Comparison of ENCODE assay signal across 27 mouse cellular contexts in the genomic region with DNA sequence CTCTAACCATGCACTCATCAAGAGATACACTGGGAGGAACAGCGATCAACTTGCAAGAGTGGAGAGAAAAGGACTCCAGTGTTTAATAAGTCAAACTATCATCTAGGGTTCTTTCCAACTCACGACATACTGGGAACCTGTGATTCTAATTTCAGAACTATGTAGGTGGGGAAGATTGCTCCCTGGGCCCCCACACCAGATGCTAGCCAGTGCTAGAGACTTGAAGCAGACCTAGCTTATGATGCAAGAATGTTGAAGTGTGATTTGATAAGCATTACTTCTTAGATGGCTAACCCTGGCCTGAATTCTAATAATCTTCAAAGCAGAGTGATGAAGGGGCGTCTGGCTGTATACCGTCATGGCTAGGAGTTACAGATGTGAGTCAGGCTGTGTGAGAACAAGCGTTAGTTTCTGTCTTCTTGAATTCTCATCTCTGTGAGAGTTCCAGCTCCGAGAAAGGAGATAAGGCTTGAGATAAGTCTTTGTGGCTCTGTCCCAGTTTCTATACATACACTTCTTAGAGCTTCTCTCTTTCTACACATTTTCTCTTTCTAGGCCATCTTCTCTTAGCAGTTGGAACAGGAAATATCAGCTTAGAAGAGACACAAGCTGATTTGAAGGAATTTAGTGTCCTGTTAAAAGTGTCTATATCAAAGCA. TPM values are rescaled to one million over a fixed set of nuclear protein-coding genes. Genes with fewer than 3 reads are reported as not detected.
DNase-seq lines count a peak whose midpoint lies in the region; ATAC-seq and TF ChIP-seq lines count a peak whose summit lies in the region.
"Had no signal": no experiment of that assay in that cellular context is flagged by ENCODE, and none has a peak within 500 bp of the region (broad histone marks: within the 10 kb centered on the region; RNA-seq: fewer than 3 reads in every experiment).

No protein-coding gene starts in this region.

- H3K27ac ChIP-seq in limb, embryonic 11.5 days (replicated peaks; ENCODE audit: low read depth, low read length), result no peak overlapping the region
- H3K27ac ChIP-seq in limb, embryonic 10.5 days, result no peak overlapping the region
- peak overlapping the region; percentile 77 for H3K27ac ChIP-seq in cortical plate, adult 2 months (ENCODE audit: insufficient read depth, low read length)
- H3K27ac ChIP-seq: forebrain, embryonic 10.5 days; hindbrain, postnatal 0 days; kidney, embryonic 15.5 days; liver, embryonic 13.5 days; midbrain, embryonic 12.5 days; neural tube, embryonic 15.5 days had no signal

- no peaks in the 10 kb centered on the region for H3K4me1 ChIP-seq in limb, embryonic 11.5 days (ENCODE audit: control insufficient read depth, insufficient read depth, low read length)
- H3K4me1 ChIP-seq in limb, embryonic 10.5 days, result no peaks in the 10 kb centered on the region
- H3K4me1 ChIP-seq in cortical plate, adult 2 months (ENCODE audit: control insufficient read depth, insufficient read depth, low read length), result no peaks in the 10 kb centered on the region; the same call in 1 of the 2 replicates
- H3K4me1 ChIP-seq: forebrain, embryonic 10.5 days; kidney, embryonic 15.5 days; liver, embryonic 13.5 days; midbrain, embryonic 12.5 days; neural tube, embryonic 15.5 days had no signal

- no peaks in the 10 kb centered on the region for H3K36me3 ChIP-seq in limb, embryonic 11.5 days (ENCODE audit: control insufficient read depth, insufficient read depth, low read length)
- no peaks in the 10 kb centered on the region for H3K36me3 ChIP-seq in limb, embryonic 10.5 days
- H3K36me3 ChIP-seq: forebrain, embryonic 10.5 days; heart, embryonic 12.5 days; kidney, embryonic 15.5 days; liver, embryonic 13.5 days; midbrain, embryonic 12.5 days; neural tube, embryonic 15.5 days had no signal

- DNase-seq in layer of hippocampus, adult 11-12 months (ENCODE audit: low spot score), result peak; percentile 8
- DNase-seq in layer of hippocampus, postnatal 14 days (ENCODE audit: low spot score in 2 of 2), result no peak
- DNase-seq in limb, embryonic 11.5 days (ENCODE audit: low spot score), result no peak
- DNase-seq in limb, embryonic 10.5 days (ENCODE audit: low spot score), result no peak
- DNase-seq in telencephalon, adult 2 months (ENCODE audit: low read depth, low spot score), result peak; percentile 79
- DNase-seq in kidney, adult 8-10 months, result no peak
- DNase-seq: adrenal gland, postnatal 25 days; cerebellum, adult 9-10 months; heart, adult 11 months; heart, postnatal 14 days; kidney, postnatal 36 days; layer of hippocampus, postnatal 36 days; liver, embryonic 13.5 days; lung, adult 2 months; lung, postnatal 14 days; thymus, adult 2 months; thymus, postnatal 4 days had no signal

- TF ChIP-seq CTCF in cortical plate, adult 2 months (IDR thresholded peaks at IDR 0.05; ENCODE audit: extremely low read depth, insufficient read depth, low read length), result no peak

- 71% methylated on average over 6 of the region's 6 CpGs for WGBS in limb, embryonic 11.5 days
- WGBS in limb, embryonic 10.5 days, result 72% methylated on average over 6 of the region's 6 CpGs

- H3K27me3 ChIP-seq in limb, embryonic 11.5 days (ENCODE audit: control insufficient read depth, insufficient read depth, low read length), result no peaks in the 10 kb centered on the region
- H3K27me3 ChIP-seq in limb, embryonic 10.5 days (ENCODE audit: low read depth, poor library complexity, severe bottlenecking), result no peaks in the 10 kb centered on the region
- H3K27me3 ChIP-seq: heart, embryonic 12.5 days; kidney, embryonic 15.5 days; liver, embryonic 13.5 days; midbrain, embryonic 12.5 days; neural tube, embryonic 15.5 days had no signal

- H3K4me3 ChIP-seq in limb, embryonic 11.5 days (ENCODE audit: low read depth, low read length), result no peak overlapping the region
- no peak overlapping the region for H3K4me3 ChIP-seq in limb, embryonic 10.5 days
- no peak overlapping the region for H3K4me3 ChIP-seq in cortical plate, adult 2 months (ENCODE audit: insufficient read depth, low read length)
- H3K4me3 ChIP-seq: forebrain, embryonic 10.5 days; heart, embryonic 12.5 days; kidney, embryonic 15.5 days; liver, embryonic 13.5 days; midbrain, embryonic 12.5 days; neural tube, embryonic 15.5 days had no signal

- peak; percentile 38; the same call in 1 of the 2 replicates for ATAC-seq in limb, embryonic 11.5 days (ENCODE audit: insufficient number of reproducible peaks, low FRiP score, low TSS enrichment, low read depth)
- ATAC-seq: CD4-positive, CD25-positive, alpha-beta regulatory T cell, adult 4 months; forebrain, embryonic 16.5 days; hindbrain, postnatal 0 days; intestine, embryonic 16.5 days had no signal

- no peak overlapping the region for H3K4me2 ChIP-seq in limb, embryonic 11.5 days (ENCODE audit: low read depth, severe bottlenecking)
- H3K4me2 ChIP-seq: heart, embryonic 12.5 days; kidney, embryonic 15.5 days; liver, embryonic 13.5 days; midbrain, embryonic 12.5 days; neural tube, embryonic 15.5 days had no signal

- no peak overlapping the region for H3K9ac ChIP-seq in limb, embryonic 11.5 days (ENCODE audit: low read length)
- H3K9ac ChIP-seq: heart, embryonic 12.5 days; kidney, embryonic 15.5 days; liver, embryonic 13.5 days; midbrain, embryonic 12.5 days; neural tube, embryonic 15.5 days had no signal

- no peaks in the 10 kb centered on the region for H3K9me3 ChIP-seq in limb, embryonic 11.5 days (ENCODE audit: control insufficient read depth, low read length)
- no peaks in the 10 kb centered on the region for H3K9me3 ChIP-seq in limb, embryonic 10.5 days (replicated peaks)
- H3K9me3 ChIP-seq: forebrain, embryonic 10.5 days; heart, embryonic 12.5 days; kidney, embryonic 15.5 days; liver, embryonic 13.5 days; midbrain, embryonic 12.5 days; neural tube, embryonic 15.5 days had no signal

- TF ChIP-seq POLR2A in cortical plate, adult 2 months (IDR thresholded peaks at IDR 0.05; ENCODE audit: extremely low read depth, insufficient read depth, low read length), result no peak

RNA-seq across cellular contexts. Expression of gene Bank1, which starts 54.0 kb away (rescaled TPM):
- total RNA-seq in layer of hippocampus, postnatal 14 days (2021), result 1 to 10 TPM; 1.1 to 1.5 TPM
- polyA plus RNA-seq in limb, embryonic 11.5 days (2014; fragmentation: Nextera tagmentation; extraction: Ambion mirVana), result 0.13 and 0.33 TPM in 2 replicates
- 0.14 and 0.31 TPM in 2 replicates for polyA plus RNA-seq in limb, embryonic 10.5 days (2016; fragmentation: Nextera tagmentation; extraction: Ambion mirVana)
- 1.5 and 1.6 TPM in 2 replicates for polyA plus RNA-seq in cortical plate, adult 2 months (2012; rRNA removed)

Comparison
In these comparisons a context has a peak if more than half of its experiments do, and no peak if none do; other contexts are left out.
1. DNase-seq: peak in layer of hippocampus, adult 11-12 months (single experiment) and telencephalon, adult 2 months (single experiment); none in layer of hippocampus, postnatal 14 days (0 of 2), limb, embryonic 11.5 days (single experiment), limb, embryonic 10.5 days (single experiment) and kidney, adult 8-10 months (0 of 2).